Mouse (Mus musculus): ENCODE data around the gene Gm3336.

GRCm38 (mm10) chr8:70743656-70744590 is 25.6 kb downstream of the Gm3336 start:
- TF ChIP-seq CTCF (IDR thresholded peaks at IDR 0.05; ENCODE audit: control insufficient read depth, insufficient read depth, low read length) (no peak), POLR2A (IDR thresholded peaks at IDR 0.05; ENCODE audit: borderline replicate concordance, control insufficient read depth, low read depth, low read length) (no peak)

Data from bone marrow, adult 2 months (tissue).